16 mouse cellular contexts compared by ENCODE assay signal in the genomic region with DNA sequence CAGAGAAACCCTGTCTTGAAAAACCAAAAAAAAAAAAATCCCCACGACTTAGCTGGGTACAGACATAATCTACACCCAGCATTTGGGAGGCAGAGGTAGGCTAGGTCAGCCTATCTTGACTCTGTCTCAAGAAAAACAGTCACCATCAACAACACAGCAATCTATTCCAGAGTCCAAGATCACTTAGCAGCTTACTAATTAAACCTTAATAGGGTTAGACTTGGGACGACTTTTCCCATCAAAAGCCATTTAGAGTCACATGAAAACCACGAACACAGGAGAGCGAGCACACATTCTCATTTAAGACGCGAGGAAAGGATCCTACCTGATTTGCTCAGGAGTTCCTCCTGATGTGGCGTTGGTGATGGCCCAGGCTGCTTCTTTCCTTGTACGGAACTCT.
"Had no signal": no experiment of that assay in that cellular context is flagged by ENCODE, and none has a peak within 500 bp of the region (broad histone marks: within the 10 kb centered on the region; RNA-seq: fewer than 3 reads in every experiment).

No protein-coding gene starts in this region.

- H3K27me3 ChIP-seq: neural tube, embryonic 13.5 days; neural tube, embryonic 15.5 days; stomach, embryonic 15.5 days had no signal

- H3K9me3 ChIP-seq: neural tube, embryonic 13.5 days; neural tube, embryonic 15.5 days; stomach, embryonic 15.5 days had no signal

- H3K27ac ChIP-seq: neural tube, embryonic 13.5 days; neural tube, embryonic 15.5 days; stomach, embryonic 15.5 days; stomach, postnatal 0 days had no signal

- DNase-seq: retina, postnatal 1 day; right cerebral cortex, adult 18-20 months; right cerebral cortex, postnatal 14 days; right cerebral cortex, postnatal 25 days; right cerebral cortex, postnatal 4 days; spleen, adult 18-20 months; thymus, adult 18-20 months; thymus, adult 2 months; thymus, postnatal 14 days; thymus, postnatal 25 days; thymus, postnatal 36 days; thymus, postnatal 4 days had no signal

- H3K4me1 ChIP-seq: neural tube, embryonic 13.5 days; neural tube, embryonic 15.5 days; stomach, embryonic 15.5 days had no signal

- H3K4me2 ChIP-seq: neural tube, embryonic 13.5 days; neural tube, embryonic 15.5 days; stomach, embryonic 15.5 days had no signal

- H3K4me3 ChIP-seq: neural tube, embryonic 13.5 days; neural tube, embryonic 15.5 days; stomach, embryonic 15.5 days had no signal

- H3K9ac ChIP-seq: neural tube, embryonic 13.5 days; neural tube, embryonic 15.5 days; stomach, embryonic 15.5 days had no signal
